Mouse (Mus musculus) gastrocnemius, postnatal 36 days (tissue): ENCODE results near the gene Llcfc1. TPM values are rescaled to one million over a fixed set of nuclear protein-coding genes. Genes with fewer than 3 reads are reported as not detected.

Source experiments
- DNase-seq, 2 experiments: peaks; one replicate each; pipeline ENCODE4 v3.0.0; 2022
- intact Hi-C: fragments of 180-260 bp; cut with DNase I; formaldehyde crosslinking; loops from one replicate; pipeline ENCODE4 v1.15.1; 2025
- total RNA-seq, 2 experiments: library from RNA; stranded (reverse); gene quantifications; 2 replicates each; pipeline ENCODE4 v1.2.3; 2021

Gene Llcfc1
- total RNA-seq, 2 experiments from 2014 or later = not detected

GRCm38 (mm10) chr6:41701245-41701644, 17.0 kb downstream of the Llcfc1 start:
- intact Hi-C loops = no loop called here
- no peak for DNase-seq

GRCm38 (mm10) chr6:41702928-41703327, 18.7 kb downstream of the Llcfc1 start:
- no peak for DNase-seq
- intact Hi-C loops = no loop called here

DNA sequence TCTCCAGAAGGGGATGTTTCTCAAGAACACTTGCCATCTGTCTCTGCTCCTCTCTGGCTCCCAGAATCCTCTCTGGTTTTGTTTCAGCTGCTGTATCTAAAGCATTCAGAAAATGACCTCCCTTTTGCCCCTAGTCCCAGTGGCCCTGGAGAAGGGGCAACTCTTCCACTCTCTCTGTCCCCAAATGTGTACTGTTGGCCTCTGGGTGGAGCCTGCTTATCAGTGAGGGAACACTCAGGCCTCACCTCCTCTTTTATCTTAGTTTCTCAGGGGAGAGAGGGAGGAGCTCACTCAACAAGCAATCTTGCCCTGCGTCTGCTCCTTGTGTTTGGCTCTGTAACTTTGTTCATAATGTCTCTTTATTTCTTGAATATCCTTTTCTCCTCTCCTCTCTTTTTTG, 19.9 kb downstream of the Llcfc1 start, which contains the start of gene Kel:
Gene Kel, minus strand, starts transcription at position 217 of the 400 bp plus-strand sequence.
- intact Hi-C loops = no loop called here
- DNase-seq = no peak

GRCm38 (mm10) chr6:41706275-41706674, 22.0 kb downstream of the Llcfc1 start:
- intact Hi-C loops = no loop called here
- DNase-seq = no peak

GRCm38 (mm10) chr6:41710281-41710680, 26.1 kb downstream of the Llcfc1 start:
- intact Hi-C loops = no loop called here
- DNase-seq = no peak

DNA sequence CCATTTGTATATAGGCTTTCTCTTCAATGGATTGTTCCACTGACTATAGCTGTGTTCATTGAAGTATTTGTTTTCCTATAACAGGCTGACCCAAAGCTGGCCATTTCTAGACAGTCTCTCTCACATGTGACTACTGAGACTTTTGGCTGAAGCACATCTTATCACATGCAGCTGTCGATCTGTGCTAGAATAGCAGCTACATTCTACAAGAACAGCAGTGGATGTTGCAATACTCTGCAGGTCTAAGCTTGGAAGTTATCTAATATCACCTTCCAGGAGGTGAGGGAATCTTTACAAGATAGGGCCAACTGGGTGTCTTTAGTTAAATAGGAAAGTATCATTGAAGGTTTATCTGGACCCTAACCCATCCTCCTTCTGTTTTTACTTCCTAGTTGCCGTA, 37.2 kb downstream of the Llcfc1 start:
- DNase-seq = no peak
- intact Hi-C loops = no loop called here

DNA sequence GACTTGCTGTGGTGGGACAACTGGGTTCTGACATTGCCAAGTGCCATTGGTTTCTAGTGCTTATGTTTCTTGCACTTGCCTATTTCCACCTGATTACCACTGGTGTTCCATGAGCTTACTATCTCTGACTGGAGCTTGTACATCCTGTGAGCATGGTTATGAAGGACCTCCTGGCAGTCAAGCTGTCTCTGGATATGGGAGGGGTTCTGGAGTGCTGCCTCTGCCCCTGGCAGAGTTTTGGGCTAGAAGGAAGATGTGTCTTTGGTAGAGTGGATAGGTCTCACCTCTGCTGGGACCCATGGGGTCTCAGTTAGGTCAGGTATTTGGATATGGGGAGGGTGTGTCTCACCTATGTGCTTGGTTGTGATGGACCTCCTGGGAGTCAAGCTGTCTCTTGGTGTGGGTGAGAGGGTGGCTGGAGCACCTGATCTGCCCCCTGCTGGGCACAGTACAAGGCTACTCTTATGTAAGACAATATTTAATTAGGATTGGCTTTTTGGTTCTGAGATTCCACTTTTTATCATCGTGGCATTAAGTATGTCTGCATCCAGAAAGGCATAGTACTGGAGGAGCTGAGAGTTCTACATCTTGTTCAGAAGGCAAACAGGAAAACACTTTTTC, 43.9 kb downstream of the Llcfc1 start:
- intact Hi-C loops = no loop called here
- DNase-seq = no peak

DNA sequence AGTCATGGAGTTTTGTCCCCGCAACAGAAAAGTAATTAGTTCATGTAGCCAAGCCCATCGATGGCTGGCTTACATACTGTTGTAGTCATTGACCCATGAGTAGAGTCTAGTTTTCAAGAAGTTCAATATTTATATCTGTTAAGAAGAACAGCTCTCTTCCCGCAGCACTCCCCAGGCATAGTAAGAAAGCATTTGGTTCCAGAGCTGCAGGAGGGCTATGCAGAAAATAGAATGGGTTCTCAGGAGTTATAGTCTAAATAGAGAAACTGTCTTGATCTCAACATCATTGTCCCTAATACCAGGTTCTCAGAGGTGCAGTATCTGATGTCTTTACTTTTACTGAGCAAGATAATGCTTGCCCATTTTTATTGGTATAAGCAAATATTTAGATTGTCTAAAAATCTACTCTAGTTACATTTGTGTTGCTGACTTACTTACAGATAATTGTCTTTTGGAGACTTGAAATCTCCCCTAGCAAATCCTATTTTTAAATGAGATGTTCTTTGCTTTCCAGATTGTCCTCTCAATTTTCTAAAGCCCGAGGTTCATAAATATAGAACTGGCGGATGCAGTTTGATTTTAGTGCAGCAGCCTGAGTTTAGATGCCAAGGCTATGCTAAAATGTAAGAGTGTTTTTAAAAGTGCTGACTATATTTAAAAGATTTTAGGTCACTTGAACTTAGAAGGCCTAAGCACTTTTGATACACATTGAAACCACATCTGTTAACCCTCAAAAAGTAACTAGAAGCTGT, 50.7 kb downstream of the Llcfc1 start:
- intact Hi-C loops = no loop called here
- no peak for DNase-seq

Other genes starting within 250 kb of the Llcfc1 start
- gene Gm10334, start 238.3 kb upstream of the Llcfc1 start, total RNA-seq = not detected
- gene Prss1, start 225.5 kb upstream of the Llcfc1 start, total RNA-seq = not detected
- not detected for gene Prss2, start 162.6 kb upstream of the Llcfc1 start, total RNA-seq
- 1 to 10 TPM; 1.1 to 1.3 TPM for gene Ephb6, start 78.9 kb upstream of the Llcfc1 start, total RNA-seq
- not detected for gene Trpv6, start 48.0 kb upstream of the Llcfc1 start, total RNA-seq
- gene Trpv5, start 3.7 kb upstream of the Llcfc1 start, total RNA-seq = not detected
- not detected for gene Kel, start 19.9 kb downstream of the Llcfc1 start, total RNA-seq
- gene Olfr459, start 90.7 kb downstream of the Llcfc1 start, total RNA-seq = not detected
- not detected for gene Pip, start 163.1 kb downstream of the Llcfc1 start, total RNA-seq
- not detected for gene Sval2, start 168.6 kb downstream of the Llcfc1 start, total RNA-seq